1 mouse cellular context compared by ENCODE assay signal in genomic region chr9:21748033-21748432, GRCm38 (mm10).
TF ChIP-seq lines count a peak whose summit lies in the region.

No protein-coding gene starts in this region.

TF ChIP-seq in MEL, 35 proteins besides CTCF, POLR2A, EP300 and RAD21 (continued from another document):
- peak; percentile 44 for TF ChIP-seq SMC3 (IDR thresholded peaks at IDR 0.05; ENCODE audit: low read depth, low read length)
- TF ChIP-seq MAZ (IDR thresholded peaks at IDR 0.05; ENCODE audit: low read depth, low read length), result peak; percentile 74
- TF ChIP-seq CHD2 (IDR thresholded peaks at IDR 0.05; ENCODE audit: low read length), result no peak
- no peak for TF ChIP-seq ZC3H11A (IDR thresholded peaks at IDR 0.05; ENCODE audit: low read depth, low read length)
- no peak for TF ChIP-seq POLR2AphosphoS2 (IDR thresholded peaks at IDR 0.05; ENCODE audit: low read length)
- TF ChIP-seq GABPA (IDR thresholded peaks at IDR 0.05; ENCODE audit: low read depth, low read length), result no peak
- peak; percentile 77 for TF ChIP-seq TCF12 (IDR thresholded peaks at IDR 0.05; ENCODE audit: low read depth, low read length)
- TF ChIP-seq HCFC1 (IDR thresholded peaks at IDR 0.05; ENCODE audit: low read depth, low read length), result 0 out of 2 replicates have a peak, but pooled peaks have one; percentile 31
- peak; percentile 55 for TF ChIP-seq ELF1 (IDR thresholded peaks at IDR 0.05; ENCODE audit: low read depth, low read length)
- no peak; the same call in 1 of the 2 replicates for TF ChIP-seq ZNF384 (IDR thresholded peaks at IDR 0.05; ENCODE audit: low read depth, low read length)
- no peak for TF ChIP-seq USF2 (IDR thresholded peaks at IDR 0.05; ENCODE audit: borderline replicate concordance in 1 of 2, insufficient read depth in 1 of 2, low read depth in 1 of 2, low read length in 2 of 2)
- peak; percentile 97 for TF ChIP-seq GATA1 (IDR thresholded peaks at IDR 0.05; ENCODE audit: low read depth, low read length)
- no peak for TF ChIP-seq MYC (IDR thresholded peaks at IDR 0.05; ENCODE audit: low read depth, low read length)
- TF ChIP-seq TAL1 (IDR thresholded peaks at IDR 0.05; ENCODE audit: low read length), result peak; percentile 63
- no peak for TF ChIP-seq MYB (IDR thresholded peaks at IDR 0.05; ENCODE audit: low read depth, low read length)
- TF ChIP-seq USF1 (IDR thresholded peaks at IDR 0.05; ENCODE audit: low read depth, low read length), result 0 out of 2 replicates have a peak, but pooled peaks have one; percentile 6
- no peak for TF ChIP-seq ZMIZ1 (IDR thresholded peaks at IDR 0.05; ENCODE audit: low read depth, low read length)
- TF ChIP-seq SIN3A (IDR thresholded peaks at IDR 0.05; ENCODE audit: low read length), result peak; percentile 93
- TF ChIP-seq CHD1 (IDR thresholded peaks at IDR 0.05; ENCODE audit: low read depth, low read length), result no peak
- TF ChIP-seq KAT2A (conservative IDR thresholded peaks at IDR 0.05; ENCODE audit: low read depth, low read length), result no peak
- peak; percentile 92 for TF ChIP-seq ETS1 (IDR thresholded peaks at IDR 0.05; ENCODE audit: low read depth, low read length)
- TF ChIP-seq NRF1 (IDR thresholded peaks at IDR 0.05; ENCODE audit: insufficient read depth, low read depth, low read length, poor library complexity, severe bottlenecking), result no peak
